Mouse (Mus musculus) stomach, embryonic 14.5 days (tissue): ENCODE measurements around the gene Spag16. TPM values are rescaled to one million over a fixed set of nuclear protein-coding genes. Genes with fewer than 3 reads are reported as not detected.

Experiments used
- ATAC-seq: fragments of 200-750 bp; cut with Nextera tagmentation; 2 replicates; pipeline ENCODE4 v1.8.0; 2017; ENCODE audit warnings: low read depth, moderate TSS enrichment; ENCODE audit not compliant: insufficient number of reproducible peaks, insufficient read depth, low FRiP score
- H3K27ac ChIP-seq: fragments of 300-500 bp; sonication (generic); 2 replicates; pipeline ENCODE4 v1.5.1; 2014; ENCODE audit warnings: mild to moderate bottlenecking, low read length, moderate library complexity, mixed read lengths
- H3K27me3 ChIP-seq: fragments of 300-500 bp; sonication (generic); 2 replicates; pipeline ENCODE4 v1.6.1; 2014; ENCODE audit warnings: low read length, control low read depth, mixed read lengths; ENCODE audit not compliant: control insufficient read depth, insufficient read depth
- H3K36me3 ChIP-seq: fragments of 300-500 bp; sonication (generic); 2 replicates; pipeline ENCODE4 v1.6.1; 2014; ENCODE audit warnings: mild to moderate bottlenecking, control low read depth, low read length, moderate library complexity, mixed read lengths; ENCODE audit not compliant: control insufficient read depth, insufficient read depth
- H3K4me1 ChIP-seq: fragments of 300-500 bp; sonication (generic); 2 replicates; pipeline ENCODE4 v1.6.1; 2014; ENCODE audit warnings: low read length, control low read depth, mixed read lengths; ENCODE audit not compliant: control insufficient read depth, insufficient read depth
- H3K4me2 ChIP-seq: fragments of 300-500 bp; sonication (generic); replicated peaks from 2 replicates; pipeline ENCODE4 v1.6.1; 2014; ENCODE audit warnings: low read depth, low read length, control low read depth
- H3K4me3 ChIP-seq: fragments of 300-500 bp; sonication (generic); 2 replicates; pipeline ENCODE4 v1.5.1; 2014; ENCODE audit warnings: low read depth, low read length, control low read depth
- H3K9ac ChIP-seq: fragments of 300-500 bp; sonication (generic); replicated peaks from 2 replicates; pipeline ENCODE4 v1.6.1; 2014; ENCODE audit warnings: low read depth, mild to moderate bottlenecking, control low read depth, low read length, moderate library complexity, mixed read lengths
- H3K9me3 ChIP-seq: fragments of 300-500 bp; sonication (generic); 2 replicates; pipeline ENCODE4 v1.6.1; 2016; ENCODE audit warnings: low read depth, low read length, control low read depth; ENCODE audit not compliant: control insufficient read depth
- whole genome bisulfite sequencing: fragments of 180-500 bp; shearing (Covaris S2); extraction: QIAGEN DNeasy Blood & Tissue Kit; methylation state at CpG from one replicate; pipeline ENCODE4 v1.1.7; 2014; 5-methylcytosine and 5-hydroxymethylcytosine counted together
- polyA plus RNA-seq: library from polyadenylated mRNA; unstranded; fragments of >200 nt; fragmentation: Nextera tagmentation; extraction: Ambion mirVana; gene quantifications from 2 replicates; pipeline ENCODE4 v1.2.1, GENCODE M21; 2014

The Spag16 gene
- polyA plus RNA-seq, 1 experiment from 2014 or later, result 0.17 TPM

GRCm38 (mm10) chr1:70135547-70135946 is 308.8 kb downstream of the Spag16 start:
- no peak for ATAC-seq
- H3K4me2 ChIP-seq, result no peak overlapping the region

GRCm38 (mm10) chr1:70165343-70166158 is 338.8 kb downstream of the Spag16 start:
- no peaks in the 10 kb centered on the region for H3K9me3 ChIP-seq

More at GRCm38 (mm10) chr1:70135547-70135946, 308.8 kb downstream of the Spag16 start:
- no peak overlapping the region for H3K4me3 ChIP-seq
- 61% methylated on average over 2 of the region's 2 CpGs for WGBS
- no peaks in the 10 kb centered on the region for H3K9me3 ChIP-seq
- H3K27ac ChIP-seq, result no peak overlapping the region
- H3K9ac ChIP-seq, result no peak overlapping the region
- no peaks in the 10 kb centered on the region for H3K27me3 ChIP-seq
- H3K4me1 ChIP-seq, result no peaks in the 10 kb centered on the region
- no peaks in the 10 kb centered on the region for H3K36me3 ChIP-seq

GRCm38 (mm10) chr1:70180123-70180741 is 353.5 kb downstream of the Spag16 start:
- H3K4me3 ChIP-seq, result no peak overlapping the region
- 59% methylated on average over 4 of the region's 4 CpGs for WGBS
- H3K4me2 ChIP-seq, result no peak overlapping the region
- H3K27me3 ChIP-seq, result no peaks in the 10 kb centered on the region
- H3K4me1 ChIP-seq, result no peaks in the 10 kb centered on the region
- H3K36me3 ChIP-seq, result no peaks in the 10 kb centered on the region
- H3K9me3 ChIP-seq, result no peaks in the 10 kb centered on the region
- no peak overlapping the region for H3K27ac ChIP-seq
- no peak overlapping the region for H3K9ac ChIP-seq
- no peak for ATAC-seq

More at GRCm38 (mm10) chr1:70165343-70166158, 338.8 kb downstream of the Spag16 start:
- Histone ChIP-seq H3K4me1 (no peaks in the 10 kb centered on the region), H3K36me3 (no peaks in the 10 kb centered on the region), H3K4me2 (no peak overlapping the region), H3K4me3 (no peak overlapping the region), H3K27ac (no peak overlapping the region), H3K27me3 (no peaks in the 10 kb centered on the region), H3K9ac (no peak overlapping the region)
- WGBS, result 56% methylated on average over 3 of the region's 3 CpGs
- ATAC-seq, result no peak

GRCm38 (mm10) chr1:70264815-70265214 is 438.0 kb downstream of the Spag16 start:
- Histone ChIP-seq H3K27ac (no peak overlapping the region), H3K4me2 (no peak overlapping the region), H3K4me1 (no peaks in the 10 kb centered on the region), H3K9me3 (no peaks in the 10 kb centered on the region), H3K27me3 (no peaks in the 10 kb centered on the region), H3K36me3 (no peaks in the 10 kb centered on the region), H3K9ac (no peak overlapping the region), H3K4me3 (no peak overlapping the region)
- ATAC-seq, result no peak
- 79% methylated on average over 9 of the region's 9 CpGs for WGBS

- Histone ChIP-seq H3K9me3 (no peaks in the 10 kb centered on the region), H3K36me3 (no peaks in the 10 kb centered on the region), H3K4me3 (no peak overlapping the region), H3K9ac (no peak overlapping the region), H3K27me3 (no peaks in the 10 kb centered on the region), H3K4me1 (no peaks in the 10 kb centered on the region), H3K4me2 (no peak overlapping the region), H3K27ac (no peak overlapping the region)
- ATAC-seq, result no peak
- 84% methylated on average over 5 of the region's 5 CpGs for WGBS
Observed at GRCm38 (mm10) chr1:70265920-70266505, 439.2 kb downstream of the Spag16 start.

GRCm38 (mm10) chr1:70270139-70270538 is 443.4 kb downstream of the Spag16 start:
- H3K36me3 ChIP-seq, result no peaks in the 10 kb centered on the region
- H3K27ac ChIP-seq, result no peak overlapping the region
- H3K9ac ChIP-seq, result no peak overlapping the region
- H3K9me3 ChIP-seq, result no peaks in the 10 kb centered on the region
- no peak for ATAC-seq
- H3K4me1 ChIP-seq, result no peaks in the 10 kb centered on the region
- no peaks in the 10 kb centered on the region for H3K27me3 ChIP-seq
- H3K4me3 ChIP-seq, result no peak overlapping the region
- 18% methylated on average over 8 of the region's 8 CpGs for WGBS
- no peak overlapping the region for H3K4me2 ChIP-seq

- no peak for ATAC-seq
- Histone ChIP-seq H3K9me3 (no peaks in the 10 kb centered on the region), H3K9ac (no peak overlapping the region), H3K36me3 (no peaks in the 10 kb centered on the region), H3K4me1 (no peaks in the 10 kb centered on the region), H3K4me3 (no peak overlapping the region), H3K27ac (no peak overlapping the region), H3K4me2 (no peak overlapping the region), H3K27me3 (no peaks in the 10 kb centered on the region)
- whole genome bisulfite sequencing, result 70% methylated on average over 2 of the region's 2 CpGs
Observed at GRCm38 (mm10) chr1:70272753-70273152, 446.0 kb downstream of the Spag16 start.

- H3K9me3 ChIP-seq, result no peaks in the 10 kb centered on the region
- H3K27ac ChIP-seq, result no peak overlapping the region
- no peaks in the 10 kb centered on the region for H3K4me1 ChIP-seq
- no peak overlapping the region for H3K9ac ChIP-seq
- 69% methylated on average over 2 of the region's 2 CpGs for WGBS
- no peak overlapping the region for H3K4me2 ChIP-seq
- no peak overlapping the region for H3K4me3 ChIP-seq
- H3K36me3 ChIP-seq, result no peaks in the 10 kb centered on the region
- no peaks in the 10 kb centered on the region for H3K27me3 ChIP-seq
- ATAC-seq, result no peak
Observed at GRCm38 (mm10) chr1:70279296-70279695, 452.5 kb downstream of the Spag16 start.
